Mouse (Mus musculus): ENCODE measurements at regions not wholly inside any gene's neighbourhood (a gene's known extent, or its start where the extent isn't known, plus 50 kb on each side); places are given as distances from the start of the nearest gene placed in this dataset.
A peak's percentile ranks its signal among the peaks of the same experiment; 100 is the strongest.

DNA sequence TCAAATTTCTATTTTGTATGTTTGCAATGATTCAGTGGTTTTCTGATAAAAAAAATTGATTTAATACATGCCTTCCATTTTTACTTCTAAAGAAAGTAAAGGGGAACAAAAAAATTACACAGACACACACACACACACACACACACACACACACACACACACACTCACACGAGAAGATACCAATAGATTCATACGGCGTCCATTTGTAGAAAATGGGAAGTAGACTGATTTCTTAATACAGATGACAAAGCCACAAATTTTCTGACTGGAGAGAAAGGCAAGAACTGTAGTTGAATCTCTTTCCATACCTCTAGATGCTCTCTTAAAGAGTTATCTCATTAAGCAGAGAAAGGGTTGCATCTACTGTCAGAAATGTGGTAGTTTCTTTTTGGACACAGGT is 424.9 kb upstream of the Dcn start:
- no peaks in the 10 kb centered on the region for H3K27me3 ChIP-seq
- TF ChIP-seq CTCF (IDR thresholded peaks at IDR 0.05) = no peak
- ChIA-PET POLR2A (no interaction called here), CTCF (no interaction called here)
- ATAC-seq (no peak), DNase-seq (ENCODE audit: low read depth, low spot score) (no peak)
- in situ Hi-C loops (cut with MboI; ENCODE audit: low pct_unique_long_range_greater_than_20kb) = no loop called here

DNA sequence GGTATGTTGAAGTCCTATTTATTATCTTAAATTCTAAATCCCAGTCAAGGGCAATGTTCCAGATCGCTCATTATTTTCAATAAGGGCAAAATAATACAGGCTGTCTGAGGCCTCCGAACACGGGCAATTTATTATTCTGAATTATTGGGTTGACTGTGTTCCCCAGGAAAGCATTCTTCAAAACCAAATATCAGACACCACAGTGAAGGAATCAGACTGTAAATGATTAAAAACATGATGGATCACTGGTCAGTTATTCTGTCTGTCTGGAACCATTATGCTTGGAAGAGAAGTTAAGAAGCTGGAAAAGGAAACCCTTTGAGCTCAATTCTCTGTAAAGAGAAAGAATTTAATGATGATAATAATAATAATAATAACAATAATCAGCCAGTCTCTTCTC is 417.4 kb upstream of the Dcn start:
- no peak for ATAC-seq

DNA sequence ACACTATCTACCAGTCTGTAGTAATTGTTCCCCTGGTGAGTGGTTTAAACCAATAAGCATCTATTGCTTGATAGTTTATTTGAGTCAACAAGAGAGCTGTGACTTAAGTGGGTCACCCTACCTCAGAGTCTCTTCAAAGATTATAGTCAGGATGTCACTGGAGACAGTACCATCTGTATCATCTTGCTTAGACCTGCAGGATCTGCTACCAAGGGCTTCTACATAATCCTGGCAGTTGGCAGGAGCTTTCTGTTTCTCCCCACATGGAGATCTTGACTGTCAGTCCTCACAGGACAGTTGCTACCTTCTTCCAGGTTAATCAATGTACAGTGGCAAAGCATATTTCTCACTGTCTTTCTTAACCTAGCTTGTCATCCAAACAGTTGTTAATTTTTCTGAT is 414.9 kb upstream of the Dcn start:
- CTCF ChIA-PET = no interaction called here
- in situ Hi-C loops (cut with MboI; ENCODE audit: low pct_unique_long_range_greater_than_20kb) = no loop called here
- no peak for ATAC-seq
- TF ChIP-seq CTCF (IDR thresholded peaks at IDR 0.05) = no peak
- POLR2A ChIA-PET = no interaction called here
- no peak for DNase-seq (ENCODE audit: low read depth, low spot score)
- no peaks in the 10 kb centered on the region for H3K27me3 ChIP-seq

More for the DNA sequence above, 417.4 kb upstream of the Dcn start:
- no peak for DNase-seq (ENCODE audit: low read depth, low spot score)
- in situ Hi-C loops (cut with MboI; ENCODE audit: low pct_unique_long_range_greater_than_20kb) = no loop called here
- ChIA-PET CTCF (no interaction called here), POLR2A (no interaction called here)
- H3K27me3 ChIP-seq = no peaks in the 10 kb centered on the region
- no peak for TF ChIP-seq CTCF (IDR thresholded peaks at IDR 0.05)

DNA sequence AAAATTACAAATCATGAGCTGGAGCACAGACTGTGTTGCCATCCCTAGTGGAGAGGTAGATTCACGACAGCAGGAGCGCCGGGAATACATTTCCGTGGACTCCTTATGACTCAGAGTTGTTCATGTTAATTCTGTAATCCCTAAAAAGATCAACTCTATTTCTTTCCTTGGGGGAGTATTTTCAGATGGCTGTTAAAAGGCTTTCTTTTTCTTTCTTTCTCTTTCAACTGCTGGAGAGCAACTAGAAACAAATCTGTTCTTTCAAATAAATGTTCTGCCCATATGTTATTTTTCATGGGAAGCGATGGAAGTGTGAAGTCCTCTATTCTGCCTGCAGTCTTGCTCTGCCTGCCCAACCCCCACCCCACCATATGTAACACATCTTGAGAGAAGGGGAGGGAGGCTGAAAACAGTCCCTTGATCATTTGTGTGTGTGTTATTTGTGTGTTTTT is 401.4 kb upstream of the Dcn start:
- CTCF ChIA-PET = no interaction called here
- H3K27me3 ChIP-seq = no peaks in the 10 kb centered on the region
- TF ChIP-seq CTCF (IDR thresholded peaks at IDR 0.05) = no peak
- in situ Hi-C loops (cut with MboI; ENCODE audit: low pct_unique_long_range_greater_than_20kb) = no loop called here
- DNase-seq (ENCODE audit: low read depth, low spot score) (no peak), ATAC-seq (no peak)
- POLR2A ChIA-PET = interaction anchor here (0.6 kb wide), 1 partner anchor 57 kb away, joined by 4 read pairs; no protein-coding TSS in a partner anchor

DNA sequence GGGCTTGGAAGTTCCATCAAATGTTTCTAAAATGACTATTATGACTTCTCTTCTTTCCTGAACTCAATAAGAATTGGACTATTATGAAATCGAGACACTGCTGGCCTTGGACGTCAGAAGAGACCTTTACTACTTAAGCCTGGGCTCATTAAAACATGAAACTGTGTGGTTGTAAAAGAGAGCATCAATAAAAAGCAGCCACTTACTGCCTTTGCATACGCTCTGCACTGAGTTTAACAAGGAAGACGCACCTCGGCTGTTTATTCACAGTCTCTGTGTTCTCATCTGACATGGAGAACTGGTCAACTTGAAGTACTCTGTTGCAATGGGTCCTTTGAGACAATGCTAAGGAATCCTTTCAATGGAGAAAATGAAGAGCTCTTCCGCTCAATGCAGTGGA is 399.8 kb upstream of the Dcn start:
- in situ Hi-C loops (cut with MboI; ENCODE audit: low pct_unique_long_range_greater_than_20kb) = no loop called here
- CTCF ChIA-PET = interaction anchor here (1.3 kb wide), 1 partner anchor 11 kb away, joined by 3 read pairs; no protein-coding TSS in a partner anchor
- POLR2A ChIA-PET = no interaction called here
- TF ChIP-seq CTCF (IDR thresholded peaks at IDR 0.05) = no peak
- ATAC-seq (no peak), DNase-seq (ENCODE audit: low read depth, low spot score) (no peak)
- no peaks in the 10 kb centered on the region for H3K27me3 ChIP-seq

DNA sequence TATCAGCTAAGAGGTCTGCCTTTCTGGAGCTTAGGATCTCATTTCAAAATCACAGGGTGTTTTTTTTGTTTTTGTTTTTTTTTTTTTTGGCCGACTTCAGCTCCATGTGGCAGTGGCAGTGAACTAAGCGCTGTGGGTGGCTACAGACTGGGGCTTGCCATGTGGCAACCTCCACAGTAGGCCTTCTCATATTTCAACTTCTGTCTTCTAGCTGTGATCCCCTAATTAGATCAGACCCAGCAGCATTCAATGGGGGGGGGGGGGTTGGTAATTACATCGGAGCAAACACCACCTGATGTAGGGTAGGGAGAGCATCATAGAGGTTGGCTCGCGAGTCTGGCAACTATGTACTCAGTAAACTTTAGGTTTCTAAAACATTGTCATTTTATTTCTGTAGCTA is 392.1 kb upstream of the Dcn start:
- POLR2A ChIA-PET = no interaction called here
- CTCF ChIA-PET = no interaction called here
- DNase-seq (ENCODE audit: low read depth, low spot score) (no peak), ATAC-seq (no peak)
- no peak for TF ChIP-seq CTCF (IDR thresholded peaks at IDR 0.05)
- in situ Hi-C loops (cut with MboI; ENCODE audit: low pct_unique_long_range_greater_than_20kb) = no loop called here
- H3K27me3 ChIP-seq = no peaks in the 10 kb centered on the region

DNA sequence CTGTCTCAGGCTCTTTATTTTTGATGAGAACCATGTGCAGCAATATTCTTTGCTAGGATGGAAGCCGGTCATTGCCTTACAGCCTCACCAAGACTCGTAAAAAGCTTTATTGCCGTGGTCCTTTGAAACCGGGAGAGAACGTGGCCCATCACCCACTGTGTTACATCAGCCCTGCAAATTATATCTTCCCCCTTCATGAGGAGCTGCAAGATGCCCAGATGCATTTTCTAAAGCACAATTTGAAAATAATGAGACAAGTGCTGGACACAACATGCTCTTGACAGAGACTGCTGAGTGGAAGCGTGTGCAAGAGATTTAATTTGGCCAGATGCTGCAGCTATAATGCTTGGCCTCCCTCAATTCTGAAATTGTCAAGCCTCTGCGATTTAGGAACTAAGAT is 389.2 kb upstream of the Dcn start:
- CTCF ChIA-PET = interaction anchor here (1.4 kb wide), 1 partner anchor 10 kb away, joined by 3 read pairs; no protein-coding TSS in a partner anchor
- POLR2A ChIA-PET = no interaction called here
- DNase-seq (ENCODE audit: low read depth, low spot score) (no peak), ATAC-seq (no peak)
- H3K27me3 ChIP-seq = no peaks in the 10 kb centered on the region
- in situ Hi-C loops (cut with MboI; ENCODE audit: low pct_unique_long_range_greater_than_20kb) = no loop called here
- no peak for TF ChIP-seq CTCF (IDR thresholded peaks at IDR 0.05)

DNA sequence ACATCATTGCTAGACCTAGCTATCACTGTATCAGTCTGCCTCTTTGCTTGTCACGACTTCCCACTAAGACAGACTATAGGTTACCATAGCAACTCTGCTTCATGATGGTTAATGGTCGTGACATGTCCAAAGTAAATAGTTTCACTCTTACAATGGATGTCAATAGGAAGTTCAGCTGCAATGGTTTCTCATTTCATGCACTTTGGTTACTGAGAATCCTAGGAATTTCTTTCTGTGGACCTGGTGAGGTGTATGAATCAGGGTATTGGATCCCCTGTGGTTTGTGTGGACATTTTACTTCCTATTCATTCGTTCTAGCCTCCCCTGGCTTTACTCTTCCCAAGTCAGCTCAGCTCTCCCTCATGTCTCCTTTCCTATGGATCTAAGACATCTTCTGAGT is 385.5 kb upstream of the Dcn start:
- DNase-seq (ENCODE audit: low read depth, low spot score) = peak; percentile 48
- no peak for TF ChIP-seq CTCF (IDR thresholded peaks at IDR 0.05)

DNA sequence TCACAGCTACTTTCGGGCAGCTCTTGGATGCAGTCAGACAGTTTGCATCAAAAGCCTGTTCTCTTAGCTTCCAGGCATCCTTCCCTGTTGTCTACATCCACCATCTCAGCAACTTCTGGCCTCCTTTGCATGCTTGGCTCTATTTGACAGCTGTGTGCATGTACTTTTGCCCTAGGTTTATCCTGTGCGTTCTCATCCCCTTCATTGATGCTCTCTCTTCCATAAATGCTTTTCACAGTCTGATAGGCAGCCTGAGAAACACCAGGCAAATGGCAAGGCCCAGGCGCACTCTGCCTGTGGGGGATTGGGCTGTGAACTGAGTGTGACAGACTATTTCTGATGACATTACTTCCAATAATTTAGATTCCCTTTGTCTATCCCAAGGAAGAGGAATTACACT is 364.9 kb upstream of the Dcn start:
- DNase-seq (ENCODE audit: low read depth, low spot score) (no peak), ATAC-seq (no peak)
- H3K27me3 ChIP-seq = no peaks in the 10 kb centered on the region
- TF ChIP-seq CTCF (IDR thresholded peaks at IDR 0.05) = no peak
- POLR2A ChIA-PET = no interaction called here
- in situ Hi-C loops (cut with MboI; ENCODE audit: low pct_unique_long_range_greater_than_20kb) = no loop called here
- CTCF ChIA-PET = interaction anchor here (1.2 kb wide), 2 partner anchors 12 to 17 kb away, joined by 3 to 4 read pairs; no protein-coding TSS in a partner anchor

More for the DNA sequence above, 385.5 kb upstream of the Dcn start:
- ATAC-seq = peak; percentile 97
- no peaks in the 10 kb centered on the region for H3K27me3 ChIP-seq
- ChIA-PET CTCF (no interaction called here), POLR2A (no interaction called here)
- in situ Hi-C loops (cut with MboI; ENCODE audit: low pct_unique_long_range_greater_than_20kb) = no loop called here

DNA sequence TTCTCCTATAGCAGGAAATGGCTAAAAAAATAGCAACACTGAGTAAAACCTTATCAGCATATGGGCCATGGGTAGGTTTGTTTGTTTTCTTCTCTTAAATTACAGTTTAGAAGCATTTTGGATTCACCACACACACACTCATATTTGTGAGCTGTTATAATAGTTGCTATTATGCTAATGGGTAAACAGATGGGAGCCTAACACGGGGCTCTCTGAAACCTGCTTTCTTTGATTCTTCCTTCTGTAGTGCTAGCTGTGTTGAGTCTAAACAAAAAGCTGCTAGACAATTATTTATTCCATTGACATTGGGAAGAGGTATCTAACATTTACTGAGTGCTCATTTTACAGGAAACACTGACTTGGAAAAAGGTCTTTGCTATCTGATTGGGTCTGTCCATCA is 356.7 kb upstream of the Dcn start:
- DNase-seq (ENCODE audit: low read depth, low spot score) (no peak), ATAC-seq (no peak)
- no peaks in the 10 kb centered on the region for H3K27me3 ChIP-seq
- POLR2A ChIA-PET = no interaction called here
- CTCF ChIA-PET = no interaction called here
- in situ Hi-C loops (cut with MboI; ENCODE audit: low pct_unique_long_range_greater_than_20kb) = no loop called here
- no peak for TF ChIP-seq CTCF (IDR thresholded peaks at IDR 0.05)

DNA sequence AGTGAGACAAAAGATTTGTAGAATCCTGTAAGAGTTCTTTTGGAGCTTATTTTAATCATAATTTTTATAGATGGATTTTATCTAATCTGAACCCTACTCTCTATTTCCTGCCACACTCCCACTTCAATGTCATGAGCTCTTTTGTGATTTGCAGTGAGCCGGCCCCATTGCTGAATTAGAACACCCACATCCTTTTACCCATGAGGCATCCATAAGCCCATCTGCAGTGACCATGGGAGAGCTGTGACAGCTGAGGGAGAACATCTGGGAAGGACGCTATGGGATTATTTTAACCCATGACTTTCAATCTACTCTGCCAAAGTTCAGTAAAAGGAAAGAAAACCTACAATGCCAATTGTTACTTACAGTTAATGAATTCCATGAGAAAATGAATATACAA is 337.8 kb upstream of the Dcn start:
- ChIA-PET POLR2A (no interaction called here), CTCF (interaction anchor here (1.0 to 1.4 kb wide), 3 partner anchors 9 to 31 kb away, joined by 3 to 4 read pairs (median 3); no protein-coding TSS in a partner anchor)
- TF ChIP-seq CTCF (IDR thresholded peaks at IDR 0.05) = no peak
- DNase-seq (ENCODE audit: low read depth, low spot score) (no peak), ATAC-seq (no peak)
- H3K27me3 ChIP-seq = no peaks in the 10 kb centered on the region
- in situ Hi-C loops (cut with MboI; ENCODE audit: low pct_unique_long_range_greater_than_20kb) = no loop called here

Measured in Patski (cell line).